Mouse (Mus musculus) neutrophil, adult 5-6 weeks (primary cell): ENCODE measurements at regions not wholly inside any gene's neighbourhood (a gene's known extent, or its start where the extent isn't known, plus 50 kb on each side); places are given as distances from the start of the nearest gene placed in this dataset.

ENCODE experiments used
- ATAC-seq: fragments of 151-379, 151-347 bp; 2 replicates; pipeline ENCODE4 v1.8.0; 2017; ENCODE audit warnings: mild to moderate bottlenecking, moderate TSS enrichment; ENCODE audit not compliant: insufficient number of reproducible peaks, poor library complexity, low FRiP score, severe bottlenecking; ENCODE audit errors: extremely low read depth

DNA sequence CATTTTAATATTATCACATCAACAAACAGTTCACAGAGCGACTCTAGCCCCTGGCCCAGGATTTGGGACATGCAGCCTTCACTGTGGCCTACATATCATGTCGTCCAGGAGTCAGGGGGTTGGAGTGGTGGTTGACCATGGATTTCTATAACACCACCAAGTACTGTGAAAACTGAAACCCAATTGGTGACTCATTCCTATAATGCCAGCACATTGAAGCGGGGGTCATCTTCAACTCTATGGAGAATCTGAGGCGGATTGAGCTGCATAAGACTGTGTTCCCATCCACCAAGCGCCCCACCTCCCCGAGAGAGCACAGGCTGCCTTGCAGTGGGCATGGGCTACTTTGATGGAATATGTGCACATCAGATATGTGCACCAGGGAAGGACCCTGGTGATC, 89.6 kb downstream of the Cstad start:
- no peak for ATAC-seq

DNA sequence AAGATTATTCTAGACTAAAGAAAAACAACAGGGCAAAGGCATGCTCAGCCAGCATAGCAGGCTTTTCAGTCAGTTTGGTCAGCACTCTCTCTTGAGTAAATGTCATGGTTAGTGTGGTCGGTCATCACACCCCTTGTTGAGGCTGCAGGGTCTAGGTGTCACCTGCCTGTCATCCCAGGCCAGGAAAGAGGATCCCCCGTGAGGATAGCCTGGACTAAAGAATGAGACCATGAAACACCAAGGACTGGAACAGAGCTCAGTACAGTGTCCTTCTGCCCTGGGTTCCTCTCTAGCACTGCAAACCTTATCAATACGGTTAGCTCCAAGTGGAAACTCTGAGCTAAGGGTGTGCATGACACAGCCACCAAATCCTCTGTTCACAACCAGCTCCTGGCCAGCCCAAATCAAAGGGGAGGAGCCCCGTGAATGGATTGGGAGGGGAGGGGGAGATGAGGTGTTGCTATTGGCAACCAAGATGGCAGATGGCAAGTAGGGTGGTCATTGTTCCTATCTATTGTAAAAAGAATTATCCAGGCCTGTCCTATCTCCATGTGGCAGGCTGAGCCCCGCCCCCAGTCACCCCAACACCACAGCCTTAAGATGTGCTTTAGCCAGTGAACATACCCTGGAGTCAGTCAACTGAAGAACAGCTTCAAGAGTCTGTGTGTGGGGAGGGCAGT, 87.4 kb downstream of the Cstad start:
- ATAC-seq, result no peak

DNA sequence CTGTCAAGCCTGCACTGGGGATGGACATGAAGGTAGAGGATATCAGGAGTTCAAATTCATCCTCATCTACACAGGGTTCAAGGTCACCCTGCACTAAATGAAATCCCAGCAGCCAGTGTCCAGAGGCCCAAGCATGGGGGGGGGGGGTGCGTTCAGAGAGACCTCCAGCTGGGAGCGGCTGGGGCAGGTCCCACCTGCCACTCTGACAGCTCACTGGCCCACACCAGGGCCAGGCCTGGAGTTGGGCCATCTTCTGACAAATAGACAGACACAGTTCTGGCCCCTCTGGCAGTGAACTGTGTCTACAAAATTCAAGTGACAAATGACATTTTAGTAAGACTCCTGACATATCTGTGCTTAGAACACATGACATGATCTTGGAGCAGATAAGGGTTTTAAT, 86.8 kb downstream of the Cstad start:
- ATAC-seq, result no peak

DNA sequence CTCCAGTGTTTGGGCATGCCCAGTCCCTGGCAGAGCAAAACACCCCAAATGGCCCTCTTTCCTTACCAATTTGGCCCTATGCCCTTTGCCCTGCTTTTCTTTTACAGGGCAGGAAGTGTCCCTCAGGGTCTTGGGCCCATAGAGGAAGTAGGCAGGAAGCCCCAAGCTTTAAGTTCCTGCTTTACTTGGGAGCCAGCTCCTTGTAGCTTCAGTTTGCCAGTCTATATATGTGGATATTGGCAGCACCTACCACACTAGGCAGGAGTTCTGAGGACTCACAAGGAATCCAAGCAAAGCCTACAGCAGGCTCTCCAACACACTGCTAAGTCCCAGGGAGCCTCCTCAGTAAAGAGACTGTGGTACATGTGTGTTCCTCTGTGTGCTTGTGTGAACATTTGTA, 84.2 kb downstream of the Cstad start:
- ATAC-seq, result no peak

DNA sequence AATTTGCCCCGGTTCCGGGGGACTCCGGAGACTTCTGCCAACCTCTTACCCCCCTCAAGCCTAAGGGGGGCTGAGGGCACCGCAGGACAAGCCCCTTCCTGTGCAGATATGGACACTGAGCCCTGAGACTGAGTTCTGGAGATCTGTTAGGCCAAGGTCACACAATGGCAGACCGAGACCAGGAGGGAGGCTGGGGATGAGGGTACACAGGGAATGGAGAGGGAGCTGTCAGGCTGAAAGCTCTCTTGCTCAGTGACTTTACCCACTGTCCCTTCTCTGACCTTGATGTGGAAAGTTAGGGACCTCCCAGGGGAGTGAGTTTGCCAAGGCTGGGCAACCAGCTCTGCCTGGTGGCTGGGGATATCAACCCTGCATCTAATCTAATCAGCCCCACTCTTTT, 82.7 kb downstream of the Cstad start:
- ATAC-seq, result no peak

DNA sequence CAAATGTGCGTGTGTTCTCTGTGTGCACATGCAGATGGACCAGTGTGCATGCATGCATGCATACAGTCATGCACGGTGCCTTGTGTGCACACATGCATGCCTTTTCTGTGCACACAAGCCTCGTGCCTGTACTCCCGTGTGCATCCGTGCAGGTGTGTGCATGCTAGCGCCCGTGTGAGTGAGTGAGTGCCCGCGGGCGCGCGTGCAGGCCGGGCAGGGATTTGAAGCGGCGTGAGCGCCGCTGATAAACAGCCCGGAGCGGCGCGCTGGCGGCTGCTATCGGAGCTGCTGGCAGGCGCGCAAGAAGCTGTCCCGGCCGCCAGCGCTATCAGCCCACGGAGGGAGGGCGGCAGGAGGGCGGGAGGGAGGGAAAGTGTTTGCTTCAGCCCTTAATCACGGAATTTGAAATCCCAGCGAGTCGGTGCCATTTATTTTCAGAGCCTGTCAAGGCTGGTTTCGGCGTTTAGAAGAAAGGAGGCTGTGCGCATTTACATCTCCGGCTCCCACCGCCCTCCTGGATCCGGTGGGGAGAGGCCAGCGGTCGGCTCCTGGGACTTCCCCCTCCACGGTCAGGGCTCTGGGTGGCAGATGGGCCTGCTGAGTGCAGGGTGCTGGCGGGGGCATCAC, 82.1 kb downstream of the Cstad start:
- ATAC-seq, result no peak

DNA sequence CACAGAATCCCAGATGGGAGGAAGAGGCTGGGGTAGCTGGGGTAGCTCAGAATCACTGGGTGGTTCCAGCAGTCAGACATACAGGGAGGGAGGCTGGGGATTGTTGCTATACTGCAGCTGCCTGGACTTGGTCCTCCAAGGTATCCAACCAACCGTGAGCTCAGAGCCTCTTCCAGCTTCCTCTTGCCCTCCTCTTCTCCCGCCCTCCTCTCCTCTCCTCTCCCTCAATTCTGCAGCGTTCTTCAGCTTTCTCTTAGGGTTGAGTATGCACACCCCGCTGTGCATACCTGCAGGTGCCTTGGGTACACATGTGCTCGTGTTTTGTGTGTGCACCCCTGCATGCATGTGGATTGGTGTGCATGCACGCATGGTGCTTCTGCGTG, 81.6 kb downstream of the Cstad start:
- no peak for ATAC-seq

DNA sequence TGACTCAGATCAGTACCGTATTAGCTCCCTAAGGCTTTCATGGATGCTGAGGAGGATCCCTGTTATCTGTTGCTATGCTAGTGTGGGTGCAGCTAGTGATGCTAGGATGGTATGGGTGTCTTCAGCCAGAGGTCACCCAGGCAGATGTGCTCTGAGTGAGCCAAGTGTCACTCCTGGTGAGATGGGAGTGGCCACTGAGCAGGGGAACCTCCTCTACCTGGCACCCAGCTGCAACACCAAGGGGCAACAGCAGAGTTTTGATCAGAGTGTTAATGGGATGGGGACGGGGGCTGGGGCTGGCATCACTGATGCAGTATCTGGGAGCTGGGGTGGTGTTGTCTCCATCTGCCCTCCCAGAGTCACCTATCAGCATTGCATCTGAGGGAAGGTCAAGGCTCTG, 81.0 kb downstream of the Cstad start:
- no peak for ATAC-seq

DNA sequence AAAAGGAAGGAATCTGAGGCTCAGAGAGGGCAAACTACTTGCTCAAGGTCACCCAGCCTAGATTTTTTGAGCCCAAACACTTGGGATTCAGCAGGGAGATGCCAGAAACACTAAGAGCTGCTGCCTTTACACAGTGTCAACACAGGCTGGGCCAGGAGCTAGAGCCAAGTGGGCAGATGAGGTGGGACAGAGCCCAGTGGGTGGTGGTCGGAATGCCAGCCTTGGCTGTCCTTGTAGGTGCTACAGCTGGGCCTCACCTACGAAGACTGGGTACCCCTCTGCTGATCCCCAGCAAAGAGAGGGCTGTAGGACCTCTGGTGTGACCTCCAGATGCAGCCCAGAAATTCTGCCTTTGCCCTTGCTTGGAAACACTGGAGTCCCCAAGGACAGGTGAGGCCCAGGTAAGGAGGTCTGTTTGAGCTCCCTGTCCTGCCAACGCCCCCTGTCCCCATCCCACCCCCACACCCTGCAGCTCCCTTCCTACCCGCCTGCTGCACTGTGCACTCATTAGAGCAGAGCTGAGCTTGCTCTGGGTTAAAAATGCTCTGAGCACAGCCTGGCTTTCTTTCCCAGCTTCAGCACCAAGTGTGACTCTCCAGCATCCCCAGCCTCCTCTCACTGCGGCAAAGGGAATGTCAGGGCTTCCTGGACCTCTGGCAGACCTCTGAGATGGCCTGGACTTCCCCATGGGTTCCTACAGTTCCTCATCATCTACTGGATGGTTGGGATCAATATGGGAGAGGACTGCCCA, 76.2 kb downstream of the Cstad start:
- ATAC-seq, result no peak

DNA sequence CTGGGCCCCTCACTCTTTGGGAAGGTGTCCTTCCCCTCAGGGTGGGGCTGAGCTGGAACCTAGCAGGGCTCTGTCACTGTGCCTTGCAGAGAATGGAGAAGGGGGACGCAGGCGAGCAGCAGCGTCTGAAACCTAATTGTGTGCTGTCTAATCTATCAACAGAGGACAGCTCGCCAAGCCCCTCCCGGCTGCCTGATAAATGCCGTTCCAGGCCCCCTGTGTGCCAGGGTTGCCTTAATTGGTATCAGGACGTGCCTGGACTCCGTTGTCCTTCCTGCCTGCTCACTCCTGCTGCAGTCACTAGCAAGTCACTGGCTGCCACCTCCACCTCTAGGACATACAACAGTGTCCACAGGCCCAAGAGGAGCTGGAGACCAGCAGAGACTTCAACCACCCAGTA, 72.6 kb downstream of the Cstad start:
- ATAC-seq, result no peak

DNA sequence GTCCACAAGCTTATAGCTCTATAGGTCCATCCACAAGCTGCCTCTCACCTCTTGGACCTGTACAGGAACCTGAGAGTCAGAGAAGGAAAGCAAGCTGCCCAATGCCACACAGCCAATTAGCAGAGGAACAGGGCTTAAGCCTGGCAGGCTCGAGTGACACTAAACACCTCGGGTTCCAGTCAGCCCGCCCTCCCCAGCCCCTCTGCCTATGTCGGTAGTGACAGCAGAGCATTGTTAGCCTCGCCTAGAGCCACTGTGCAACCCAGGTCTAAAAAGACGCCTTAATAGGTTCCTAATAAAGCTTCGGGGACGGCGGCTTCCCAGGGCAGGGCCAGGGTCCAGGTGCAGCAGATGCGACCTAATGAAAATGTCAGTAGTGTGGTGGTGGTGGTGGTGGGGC, 66.3 kb downstream of the Cstad start:
- ATAC-seq, result no peak

DNA sequence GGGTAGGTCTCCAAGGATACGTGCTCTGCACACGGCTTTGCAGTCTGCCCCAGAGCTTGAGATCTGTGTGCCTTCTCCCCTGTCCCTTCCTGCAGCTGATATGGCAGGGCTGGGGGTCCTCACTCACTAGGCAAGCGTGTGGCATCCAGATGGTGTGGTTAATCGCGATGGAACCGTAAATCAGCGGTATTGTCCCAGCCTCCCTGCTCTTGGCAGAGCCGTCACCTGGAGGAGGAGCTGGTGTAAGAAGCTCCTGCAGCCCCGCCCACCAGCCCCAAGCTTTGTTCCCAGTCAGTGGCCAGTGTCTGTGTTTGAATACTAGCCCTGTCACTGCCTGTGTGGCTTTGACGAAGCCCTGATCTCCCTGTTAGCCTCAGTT, 65.8 kb downstream of the Cstad start:
- no peak for ATAC-seq

DNA sequence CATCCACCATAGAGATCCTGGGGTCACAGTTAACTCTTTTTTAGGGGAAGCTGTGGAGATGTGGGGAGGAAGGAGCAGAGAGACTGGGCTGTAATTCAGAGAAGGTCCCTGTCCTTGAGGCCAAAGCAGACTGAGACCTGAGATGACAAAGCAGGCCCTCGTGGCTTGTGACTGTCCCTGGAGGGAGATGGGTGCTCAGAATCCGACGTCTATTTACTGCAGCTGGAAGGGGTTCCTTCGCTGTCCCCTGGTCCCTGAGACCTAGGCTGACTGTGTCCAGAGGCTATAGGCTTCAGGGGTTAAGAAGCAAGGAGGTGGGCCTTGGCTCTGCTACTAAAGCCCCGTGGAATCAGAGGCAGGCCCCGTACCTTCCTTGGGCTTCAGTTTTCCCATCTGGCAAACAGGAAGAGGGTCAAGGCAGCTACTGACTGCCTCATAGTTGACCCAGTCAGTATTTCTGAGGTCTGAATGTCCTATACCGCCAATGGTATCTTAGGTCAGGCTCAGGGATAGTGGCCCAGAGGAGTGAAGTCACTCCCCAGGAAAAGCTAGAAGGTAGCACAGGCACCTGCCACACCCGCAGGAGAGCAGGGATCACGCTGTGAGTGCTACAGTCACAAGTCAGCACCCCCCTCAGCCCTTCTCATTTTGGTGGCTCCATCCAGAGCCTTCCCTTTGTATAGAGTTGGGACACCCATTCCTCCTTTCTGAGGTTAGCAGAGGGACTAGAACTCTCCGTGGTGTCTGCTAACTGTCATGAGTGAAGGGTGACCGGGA, 65.2 kb downstream of the Cstad start:
- no peak for ATAC-seq

DNA sequence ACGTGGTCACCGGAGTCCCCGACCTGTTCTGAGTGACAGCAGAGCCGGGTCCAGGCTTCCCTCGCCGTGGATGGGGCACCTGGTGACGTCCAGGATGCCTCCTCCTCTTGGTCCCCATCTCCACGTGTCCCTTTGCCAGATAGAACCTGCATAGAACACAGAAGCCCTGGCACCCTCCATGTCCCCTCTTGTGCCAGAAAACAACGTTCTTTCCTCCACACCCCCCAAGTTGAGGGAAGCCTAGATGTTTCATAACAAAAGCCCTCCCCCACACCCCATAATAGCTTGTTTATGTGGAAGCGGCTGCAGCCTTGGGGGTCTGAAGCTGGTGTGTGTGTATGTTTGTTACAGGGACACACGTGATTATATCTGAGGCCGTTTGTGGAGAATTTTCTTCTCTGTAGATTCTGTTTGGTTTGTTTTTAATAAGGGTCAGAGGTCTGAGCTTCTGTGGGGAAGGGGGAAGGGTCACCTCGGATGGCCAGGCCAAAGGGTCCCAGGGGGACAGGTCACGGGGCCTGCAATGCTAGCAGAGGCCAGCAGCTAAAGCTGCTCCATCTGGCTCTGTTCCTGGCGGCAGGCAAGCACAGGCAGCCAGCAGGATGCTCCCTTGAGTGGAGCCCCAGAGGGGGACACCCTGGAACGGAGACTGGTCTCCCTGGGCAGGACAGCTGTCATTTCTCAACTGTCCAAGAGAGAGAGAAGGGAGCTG, 64.2 kb downstream of the Cstad start:
- peak; percentile 24; the same call in 1 of the 2 replicates for ATAC-seq
